Mouse (Mus musculus): ENCODE measurements around the gene Cers6. TPM values are rescaled to one million over a fixed set of nuclear protein-coding genes. Genes with fewer than 3 reads are reported as not detected.

Gene Cers6
- polyA plus RNA-seq, 1 experiment from 2014 or later: 21.5 TPM

DNA sequence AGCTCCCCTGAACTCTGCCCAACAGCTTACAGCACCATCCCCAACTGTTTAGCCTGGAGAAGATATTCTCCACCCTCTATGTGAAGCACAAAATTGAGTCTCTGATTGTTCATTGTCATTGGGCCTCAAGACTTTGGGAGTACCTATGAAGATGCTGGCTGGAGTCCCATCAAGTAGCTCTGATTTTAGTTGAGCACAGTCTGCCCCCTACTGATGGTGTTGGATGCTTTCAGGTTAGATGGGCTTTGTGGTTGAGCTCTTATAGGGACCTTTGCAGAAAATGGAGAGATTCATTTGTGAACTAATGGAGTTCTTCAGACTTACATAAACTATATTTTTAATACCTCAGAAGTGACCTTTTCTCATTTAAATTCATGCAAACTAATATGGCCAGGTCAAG is 200.1 kb downstream of the Cers6 start:
- H3K9ac ChIP-seq (ENCODE audit: low read depth, low read length): no peak overlapping the region
- TF ChIP-seq CTCF (IDR thresholded peaks at IDR 0.05; ENCODE audit: low read depth): peak; percentile 66
- no peaks in the 10 kb centered on the region for H3K9me3 ChIP-seq (ENCODE audit: control insufficient read depth)
- no peaks in the 10 kb centered on the region for H3K4me1 ChIP-seq (replicated peaks; ENCODE audit: control insufficient read depth, insufficient read depth, low read length)
- no peaks in the 10 kb centered on the region for H3K27me3 ChIP-seq (replicated peaks; ENCODE audit: control insufficient read depth, insufficient read depth, low read length)
- no peak overlapping the region for H3K4me2 ChIP-seq (replicated peaks; ENCODE audit: low read depth)
- no peak overlapping the region for H3K4me3 ChIP-seq (ENCODE audit: low read depth, low read length)
- no peak overlapping the region for H3K27ac ChIP-seq (ENCODE audit: low read depth, low read length)
- ATAC-seq: no peak
- peaks cover 8% of the 10 kb centered on the region; the same call in 1 of the 2 replicates for H3K36me3 ChIP-seq (ENCODE audit: control insufficient read depth, insufficient read depth)

DNA sequence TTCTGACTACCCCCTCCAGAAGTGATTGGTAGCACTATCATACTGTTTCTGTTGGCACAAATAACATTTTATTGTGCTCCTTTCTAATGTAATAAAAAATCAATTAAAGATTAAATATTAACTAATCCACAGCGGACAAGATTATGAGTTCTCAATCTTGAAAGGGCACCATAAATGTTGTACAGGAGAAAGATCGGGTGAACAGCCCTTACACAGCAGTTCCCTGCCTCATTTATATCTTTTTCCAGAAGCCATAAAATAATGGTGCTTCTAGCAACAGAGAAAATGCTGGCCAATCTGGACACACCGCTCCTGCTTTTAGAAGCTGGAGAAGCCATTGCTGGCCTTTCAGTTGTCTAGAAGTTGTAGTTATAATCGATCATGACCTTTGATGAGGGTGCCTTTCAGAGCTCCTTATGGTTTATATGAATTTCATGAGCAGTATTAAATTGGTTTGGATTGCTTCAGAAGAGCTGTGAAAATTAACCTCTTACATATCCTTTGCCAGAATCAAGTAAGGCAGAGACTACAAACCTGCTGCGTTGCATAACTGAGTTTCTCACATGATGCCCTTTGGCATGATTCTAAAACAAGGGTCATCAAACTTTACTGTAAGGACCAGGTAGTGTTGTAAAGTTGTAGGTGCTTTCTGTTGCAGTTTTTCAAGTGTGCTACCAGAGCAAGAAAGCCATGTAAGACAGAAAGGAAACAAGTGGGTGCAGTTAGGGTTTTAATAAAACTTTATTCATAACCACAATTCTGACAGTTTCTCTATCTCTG is 200.9 kb downstream of the Cers6 start:
- Histone ChIP-seq H3K4me1 (replicated peaks; ENCODE audit: control insufficient read depth, insufficient read depth, low read length) (no peaks in the 10 kb centered on the region), H3K9me3 (ENCODE audit: control insufficient read depth) (no peaks in the 10 kb centered on the region), H3K4me3 (ENCODE audit: low read depth, low read length) (no peak overlapping the region), H3K9ac (ENCODE audit: low read depth, low read length) (no peak overlapping the region), H3K27me3 (replicated peaks; ENCODE audit: control insufficient read depth, insufficient read depth, low read length) (no peaks in the 10 kb centered on the region), H3K27ac (ENCODE audit: low read depth, low read length) (peak overlapping the region; percentile 54; the same call in 1 of the 2 replicates), H3K36me3 (ENCODE audit: control insufficient read depth, insufficient read depth) (peaks cover 8% of the 10 kb centered on the region; the same call in 1 of the 2 replicates), H3K4me2 (replicated peaks; ENCODE audit: low read depth) (peak overlapping the region; percentile 3; the same call in 1 of the 2 replicates)
- no peak for TF ChIP-seq CTCF (IDR thresholded peaks at IDR 0.05; ENCODE audit: low read depth)
- WGBS: 44% methylated on average over 5 of the region's 5 CpGs
- peak; percentile 87 for ATAC-seq

DNA sequence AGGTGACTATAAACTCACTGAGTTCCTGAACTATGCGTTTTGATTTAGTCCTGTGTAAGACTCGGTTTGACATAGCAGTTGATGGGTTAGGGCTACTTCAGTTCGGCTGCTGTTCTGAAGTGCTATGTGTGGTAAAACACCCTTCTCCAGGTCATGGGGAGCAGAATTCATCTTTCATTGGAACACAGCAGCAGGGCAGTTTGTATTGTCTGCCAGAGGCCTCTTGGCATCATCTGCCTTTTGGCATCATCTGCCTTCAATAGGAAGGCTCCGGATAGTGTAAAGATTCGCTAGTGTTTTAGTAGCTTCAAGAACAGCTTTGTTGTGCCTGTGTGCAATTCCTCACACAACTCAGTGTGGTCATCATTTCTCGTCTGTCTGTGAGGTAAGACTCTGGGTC is 203.5 kb downstream of the Cers6 start:
- no peak for ATAC-seq
- Histone ChIP-seq H3K9ac (ENCODE audit: low read depth, low read length) (no peak overlapping the region), H3K27me3 (replicated peaks; ENCODE audit: control insufficient read depth, insufficient read depth, low read length) (no peaks in the 10 kb centered on the region), H3K9me3 (ENCODE audit: control insufficient read depth) (no peaks in the 10 kb centered on the region), H3K4me2 (replicated peaks; ENCODE audit: low read depth) (no peak overlapping the region), H3K4me1 (replicated peaks; ENCODE audit: control insufficient read depth, insufficient read depth, low read length) (no peaks in the 10 kb centered on the region), H3K27ac (ENCODE audit: low read depth, low read length) (no peak overlapping the region), H3K36me3 (ENCODE audit: control insufficient read depth, insufficient read depth) (peaks cover 8% of the 10 kb centered on the region; the same call in 1 of the 2 replicates), H3K4me3 (ENCODE audit: low read depth, low read length) (no peak overlapping the region)
- WGBS: 94% methylated on average over 6 of the region's 6 CpGs
- no peak for TF ChIP-seq CTCF (IDR thresholded peaks at IDR 0.05; ENCODE audit: low read depth)

DNA sequence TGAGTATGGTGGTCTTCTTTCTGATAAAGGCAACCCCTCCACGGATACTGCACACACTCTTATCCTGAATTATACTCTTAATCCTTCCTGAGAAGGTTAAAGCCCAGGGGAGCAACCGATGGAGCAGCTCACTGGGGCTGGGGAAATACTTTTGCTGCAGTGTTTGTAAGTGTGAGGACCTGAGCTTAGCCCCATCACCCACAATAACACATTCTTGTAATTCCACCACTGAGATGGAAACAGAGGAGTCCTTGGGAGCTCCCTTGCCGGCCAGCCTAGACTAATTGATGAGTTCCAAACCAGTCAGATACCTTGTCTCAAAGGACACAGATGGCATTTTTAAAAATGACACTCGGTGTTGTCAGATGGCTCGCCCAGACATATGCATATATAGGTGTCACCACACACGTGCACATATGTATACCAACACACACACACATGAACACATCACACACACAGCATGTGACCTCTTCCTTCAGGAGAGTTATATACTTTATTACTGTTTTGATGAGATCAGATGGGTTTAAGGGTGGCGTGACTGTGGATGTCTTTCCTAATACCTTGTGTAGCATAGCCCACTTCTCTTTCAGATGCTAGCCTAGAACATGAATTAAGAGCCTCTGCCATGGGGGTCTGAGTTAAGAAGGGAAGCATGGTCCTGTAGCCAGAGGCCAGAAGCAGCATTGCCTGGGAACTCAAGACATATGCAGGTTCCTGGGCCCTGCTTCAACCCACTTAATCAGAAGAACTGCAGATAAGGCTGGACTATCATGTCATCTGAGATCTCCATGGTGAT is 210.4 kb downstream of the Cers6 start:
- H3K27ac ChIP-seq (ENCODE audit: low read depth, low read length): no peak overlapping the region
- no peaks in the 10 kb centered on the region for H3K27me3 ChIP-seq (replicated peaks; ENCODE audit: control insufficient read depth, insufficient read depth, low read length)
- ATAC-seq: 0 out of 2 replicates have a peak, but pooled peaks have one; percentile 25
- TF ChIP-seq CTCF (IDR thresholded peaks at IDR 0.05; ENCODE audit: low read depth): no peak
- peaks cover 4% of the 10 kb centered on the region; the same call in 1 of the 2 replicates for H3K36me3 ChIP-seq (ENCODE audit: control insufficient read depth, insufficient read depth)
- no peaks in the 10 kb centered on the region for H3K9me3 ChIP-seq (ENCODE audit: control insufficient read depth)
- no peak overlapping the region for H3K9ac ChIP-seq (ENCODE audit: low read depth, low read length)
- H3K4me1 ChIP-seq (replicated peaks; ENCODE audit: control insufficient read depth, insufficient read depth, low read length): no peaks in the 10 kb centered on the region
- no peak overlapping the region for H3K4me2 ChIP-seq (replicated peaks; ENCODE audit: low read depth)
- H3K4me3 ChIP-seq (ENCODE audit: low read depth, low read length): no peak overlapping the region
- WGBS: 54% methylated on average over 7 of the region's 7 CpGs

DNA sequence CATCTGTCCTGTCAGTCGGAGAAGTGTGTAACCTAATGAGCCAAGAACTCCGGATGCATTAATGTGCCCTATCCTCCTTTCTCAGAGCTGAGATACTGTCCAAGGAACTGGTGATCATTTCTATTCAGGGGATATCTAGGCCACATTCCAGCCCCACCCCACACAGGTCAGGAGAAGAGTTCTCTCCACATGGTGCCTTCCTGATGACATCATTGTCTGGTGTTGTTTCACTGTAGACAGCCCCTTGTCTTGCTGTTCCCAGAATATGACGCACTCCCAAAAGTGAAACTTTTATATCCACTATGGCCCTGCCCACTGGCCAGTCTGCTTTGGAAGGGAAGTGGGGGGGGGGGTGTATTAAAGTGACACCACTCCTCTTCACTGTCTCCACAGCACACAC is 215.9 kb downstream of the Cers6 start:
- Histone ChIP-seq H3K36me3 (ENCODE audit: control insufficient read depth, insufficient read depth) (peaks cover 4% of the 10 kb centered on the region; the same call in 1 of the 2 replicates), H3K27me3 (replicated peaks; ENCODE audit: control insufficient read depth, insufficient read depth, low read length) (no peaks in the 10 kb centered on the region), H3K9me3 (ENCODE audit: control insufficient read depth) (no peaks in the 10 kb centered on the region), H3K27ac (ENCODE audit: low read depth, low read length) (no peak overlapping the region), H3K4me1 (replicated peaks; ENCODE audit: control insufficient read depth, insufficient read depth, low read length) (no peaks in the 10 kb centered on the region), H3K9ac (ENCODE audit: low read depth, low read length) (no peak overlapping the region), H3K4me3 (ENCODE audit: low read depth, low read length) (no peak overlapping the region), H3K4me2 (replicated peaks; ENCODE audit: low read depth) (no peak overlapping the region)
- WGBS: 74% methylated on average over 3 of the region's 3 CpGs
- TF ChIP-seq CTCF (IDR thresholded peaks at IDR 0.05; ENCODE audit: low read depth): no peak
- no peak for ATAC-seq

DNA sequence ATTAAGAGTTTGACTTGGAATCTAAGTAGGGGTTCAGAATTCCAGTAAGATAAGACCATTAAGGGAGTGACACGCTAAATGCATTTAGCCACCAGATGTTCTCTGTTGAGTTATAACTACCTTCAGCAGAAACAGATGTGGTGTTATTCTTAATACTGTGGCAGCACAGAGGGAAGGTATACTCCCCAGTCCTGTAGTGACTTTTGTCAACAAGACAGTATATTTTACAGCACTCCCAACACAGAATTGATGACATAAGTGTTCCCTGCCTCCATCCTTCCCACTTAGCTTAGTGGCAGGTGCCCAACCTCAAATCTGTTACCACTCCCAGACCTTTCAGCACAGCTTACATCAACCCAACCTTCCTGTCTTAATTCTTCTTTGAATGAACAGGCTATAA is 219.5 kb downstream of the Cers6 start:
- ATAC-seq: no peak
- H3K9me3 ChIP-seq (ENCODE audit: control insufficient read depth): no peaks in the 10 kb centered on the region
- no peak for TF ChIP-seq CTCF (IDR thresholded peaks at IDR 0.05; ENCODE audit: low read depth)
- H3K4me3 ChIP-seq (ENCODE audit: low read depth, low read length): no peak overlapping the region
- no peak overlapping the region for H3K9ac ChIP-seq (ENCODE audit: low read depth, low read length)
- H3K36me3 ChIP-seq (ENCODE audit: control insufficient read depth, insufficient read depth): no peaks in the 10 kb centered on the region
- no peak overlapping the region for H3K27ac ChIP-seq (ENCODE audit: low read depth, low read length)
- H3K4me2 ChIP-seq (replicated peaks; ENCODE audit: low read depth): no peak overlapping the region
- H3K27me3 ChIP-seq (replicated peaks; ENCODE audit: control insufficient read depth, insufficient read depth, low read length): no peaks in the 10 kb centered on the region
- WGBS: 74% methylated on average over 1 of the region's 1 CpGs
- H3K4me1 ChIP-seq (replicated peaks; ENCODE audit: control insufficient read depth, insufficient read depth, low read length): no peaks in the 10 kb centered on the region
